Mouse (Mus musculus) splenic B cell, adult 2 months (primary cell): ENCODE measurements around the gene Atf1.
"Not testable (repeated sequence)": the region's sequence is repeated elsewhere in the genome, so short reads cannot be mapped to it uniquely, and the experiment has no call there.

Experiments
- DNase-seq: peaks from one replicate; pipeline ENCODE4 v3.0.0-alpha.2; 2011; ENCODE audit warnings: low read depth, low spot score
- H3K27me3 ChIP-seq: 2 replicates; pipeline ENCODE4 v1.6.1; 2012; ENCODE audit warnings: mild to moderate bottlenecking, low read length, moderate library complexity, mixed read lengths; ENCODE audit not compliant: control insufficient read depth, poor library complexity, insufficient read depth, severe bottlenecking
- H3K36me3 ChIP-seq: 2 replicates; pipeline ENCODE4 v1.6.1; 2012; ENCODE audit warnings: mild to moderate bottlenecking, low read length, moderate library complexity, mixed read lengths; ENCODE audit not compliant: control insufficient read depth, poor library complexity, insufficient read depth, severe bottlenecking

The Atf1 gene

DNA sequence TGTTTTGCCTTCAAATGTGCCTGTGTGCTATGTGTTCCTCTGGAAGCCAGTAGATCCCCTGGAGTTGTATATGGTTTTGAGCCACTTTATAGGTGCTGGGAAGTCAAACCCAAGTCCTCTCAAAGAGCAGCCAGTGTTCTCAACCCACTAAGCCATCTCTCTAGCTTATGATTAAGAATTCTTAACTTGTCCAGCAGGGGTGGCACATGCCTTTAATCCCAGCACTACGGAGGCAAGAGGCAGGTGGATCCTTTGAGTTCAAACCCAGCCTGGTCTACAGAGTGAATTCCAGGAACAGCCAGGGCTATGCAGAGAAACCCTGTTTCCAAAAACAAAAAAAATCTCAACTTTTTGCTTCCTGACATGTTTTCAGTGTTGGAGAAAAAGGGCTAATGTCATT lies 3.0 kb downstream of the Atf1 start:
- Histone ChIP-seq H3K36me3 (no peaks in the 10 kb centered on the region; the same call in 1 of the 2 replicates), H3K27me3 (no peaks in the 10 kb centered on the region)
- DNase-seq: peak; percentile 16

DNA sequence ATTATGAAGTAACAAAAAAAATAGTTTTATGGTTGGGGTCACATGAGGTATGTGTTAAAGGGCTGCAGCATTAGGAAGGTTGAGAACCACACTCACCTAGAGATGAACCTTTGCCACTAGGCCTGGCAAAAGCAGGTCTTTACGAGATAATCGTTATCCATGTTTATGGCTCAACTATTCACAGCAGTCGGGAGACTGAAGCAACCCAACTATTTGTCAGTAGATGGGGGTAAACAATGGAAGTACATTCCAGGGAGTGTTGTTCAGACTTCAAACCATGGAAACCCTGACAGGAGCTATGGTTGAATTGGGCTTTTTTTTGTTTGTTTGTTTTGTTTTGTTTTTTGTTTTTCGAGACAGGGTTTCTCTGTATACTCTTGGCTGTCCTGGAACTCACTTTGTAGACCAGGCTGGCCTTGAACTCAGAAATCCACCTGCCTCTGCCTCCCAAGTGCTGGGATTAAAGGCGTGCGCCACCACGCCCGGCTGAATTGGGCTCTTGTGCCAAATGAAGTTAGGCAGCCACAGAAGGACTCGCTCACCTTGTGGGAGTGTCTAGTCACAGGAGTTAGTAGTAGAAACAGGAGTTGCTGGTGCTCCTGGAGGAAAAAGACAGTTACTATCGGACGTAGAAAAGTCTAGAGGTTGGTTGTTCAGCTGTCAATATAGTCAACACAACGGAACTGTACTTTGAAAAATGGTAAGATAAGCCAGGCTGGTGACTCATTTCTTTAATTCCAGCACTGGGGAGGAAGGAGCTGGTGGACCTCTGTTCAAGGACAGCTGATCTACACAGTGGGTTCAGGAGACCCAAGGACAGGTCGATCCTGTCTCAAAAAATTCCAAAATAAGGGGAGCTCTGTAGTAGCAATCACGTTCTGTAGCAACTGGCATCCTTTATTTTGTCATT lies 4.3 kb downstream of the Atf1 start:
- Histone ChIP-seq H3K36me3 (no peaks in the 10 kb centered on the region; the same call in none of the 2 replicates), H3K27me3 (no peaks in the 10 kb centered on the region)
- no peak for DNase-seq

DNA sequence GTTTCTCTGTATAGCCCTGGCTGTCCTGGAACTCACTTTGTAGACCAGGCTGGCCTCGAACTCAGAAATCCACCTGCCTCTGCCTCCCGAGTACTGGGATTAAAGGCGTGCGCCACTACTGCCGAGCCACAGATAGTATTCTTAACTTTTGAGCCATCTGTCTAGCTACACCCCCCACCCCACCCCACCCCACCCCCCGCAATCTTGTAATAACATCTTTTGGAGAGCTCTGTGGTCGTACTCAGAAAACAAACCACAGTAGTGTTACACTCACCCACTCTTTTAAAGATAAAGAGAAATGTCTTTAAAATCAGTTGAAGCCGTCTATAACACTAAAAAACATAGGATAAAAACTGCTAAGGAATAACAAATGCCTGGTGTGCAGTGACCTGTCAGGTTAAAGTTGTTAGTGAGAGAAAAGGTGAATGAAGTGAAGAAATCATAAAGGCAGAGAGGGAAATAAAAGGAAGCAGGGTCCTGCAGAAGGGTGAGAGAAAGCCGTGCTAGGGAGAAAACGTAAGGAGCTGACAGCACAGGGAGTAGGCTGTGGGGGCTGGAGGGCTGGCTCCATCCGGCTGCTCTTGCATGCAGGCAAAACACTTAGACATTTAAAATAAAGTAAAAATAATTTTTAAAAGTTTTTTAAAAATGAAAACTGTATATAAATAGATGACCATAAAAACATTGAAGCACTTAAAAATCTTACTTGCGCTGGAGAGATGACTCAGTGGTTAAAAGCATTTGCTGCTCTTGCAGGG lies 7.8 kb downstream of the Atf1 start:
- Histone ChIP-seq H3K36me3 (no peaks in the 10 kb centered on the region; the same call in none of the 2 replicates), H3K27me3 (no peaks in the 10 kb centered on the region)
- DNase-seq: no peak

DNA sequence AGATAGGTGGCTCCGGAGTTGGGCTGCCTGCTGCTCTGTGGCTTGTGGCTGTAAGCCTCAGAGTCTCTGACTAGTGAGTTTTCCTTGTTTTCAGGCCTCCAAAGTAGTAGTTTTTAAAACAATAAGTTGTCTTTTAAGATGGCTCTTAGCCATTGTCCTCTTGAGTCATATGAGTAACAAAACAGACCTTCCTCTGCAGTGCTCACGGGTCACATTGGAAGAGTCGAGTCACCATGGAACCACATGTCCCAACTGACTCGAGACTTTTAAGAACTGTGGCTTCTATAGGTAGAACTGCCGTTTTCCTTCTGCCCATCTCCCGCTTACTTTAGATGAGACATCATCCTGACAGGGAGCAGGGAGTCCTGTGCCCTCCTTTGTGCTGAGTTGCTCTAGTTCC lies 9.3 kb downstream of the Atf1 start:
- Histone ChIP-seq H3K36me3 (peaks cover 3% of the 10 kb centered on the region), H3K27me3 (no peaks in the 10 kb centered on the region)
- no peak for DNase-seq

DNA sequence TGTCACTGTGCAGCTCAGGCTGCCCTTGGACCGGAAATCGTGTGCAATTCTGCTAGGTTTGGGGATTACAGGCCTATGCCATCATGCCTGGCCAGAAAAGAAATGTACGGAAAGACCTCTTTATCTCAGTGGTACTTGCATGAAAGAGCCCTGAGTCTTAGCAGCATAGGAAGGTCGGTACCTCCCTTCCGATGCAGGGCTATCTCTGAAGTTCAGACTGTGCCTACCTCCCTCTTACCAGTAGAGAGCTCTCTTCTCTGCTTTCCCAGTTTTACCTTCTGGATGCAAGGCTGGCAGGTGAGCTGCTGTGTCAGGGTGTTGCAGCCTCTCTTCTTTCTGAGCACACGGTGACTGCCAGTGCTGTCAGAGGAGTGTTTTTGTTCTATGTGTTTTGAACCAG lies 14.2 kb downstream of the Atf1 start:
- Histone ChIP-seq H3K36me3 (peaks cover 5% of the 10 kb centered on the region), H3K27me3 (no peaks in the 10 kb centered on the region)
- DNase-seq: no peak

DNA sequence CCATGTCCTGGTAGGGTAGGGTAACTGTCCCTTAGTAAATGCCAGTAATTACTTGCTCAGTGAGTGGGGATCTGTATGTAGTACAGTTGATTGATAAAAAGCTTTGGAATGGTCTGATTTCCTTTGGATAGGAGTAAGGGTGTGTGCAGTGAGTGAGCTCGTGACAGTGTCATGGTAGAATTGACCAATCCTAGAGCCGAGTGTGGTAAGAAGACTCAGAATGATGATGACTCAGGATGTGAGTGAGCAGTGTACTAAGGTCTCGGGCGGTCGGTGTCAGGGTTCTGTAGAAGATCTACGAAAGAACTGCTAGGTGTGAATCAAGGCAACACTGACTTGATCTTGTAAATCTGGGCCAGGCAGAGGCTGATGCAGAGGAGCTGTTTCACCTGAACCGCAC lies 18.3 kb downstream of the Atf1 start:
- peaks cover 3% of the 10 kb centered on the region; the same call in 1 of the 2 replicates for H3K36me3 ChIP-seq
- no peaks in the 10 kb centered on the region for H3K27me3 ChIP-seq
- no peak for DNase-seq

DNA sequence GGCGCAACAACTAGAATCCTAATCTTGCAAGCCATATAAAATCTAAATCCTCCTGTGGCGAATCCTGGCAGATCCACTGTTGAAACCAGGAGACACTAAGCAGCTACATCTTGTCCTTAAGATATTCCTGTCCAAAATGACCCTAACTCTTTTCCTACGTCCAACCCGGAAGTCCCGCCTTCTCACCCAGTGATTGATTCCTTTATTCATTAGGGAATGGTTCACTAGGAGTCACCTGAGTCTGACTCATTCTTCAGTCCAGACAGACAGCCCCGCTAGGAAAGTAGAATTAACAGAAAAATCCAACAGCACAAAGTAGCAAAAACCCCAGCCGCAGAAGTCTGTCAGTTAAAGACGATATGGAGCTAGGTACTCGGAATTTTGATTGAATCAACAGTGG lies 19.7 kb downstream of the Atf1 start:
- DNase-seq: no peak
- Histone ChIP-seq H3K36me3 (peaks cover 4% of the 10 kb centered on the region; the same call in 1 of the 2 replicates), H3K27me3 (no peaks in the 10 kb centered on the region)

DNA sequence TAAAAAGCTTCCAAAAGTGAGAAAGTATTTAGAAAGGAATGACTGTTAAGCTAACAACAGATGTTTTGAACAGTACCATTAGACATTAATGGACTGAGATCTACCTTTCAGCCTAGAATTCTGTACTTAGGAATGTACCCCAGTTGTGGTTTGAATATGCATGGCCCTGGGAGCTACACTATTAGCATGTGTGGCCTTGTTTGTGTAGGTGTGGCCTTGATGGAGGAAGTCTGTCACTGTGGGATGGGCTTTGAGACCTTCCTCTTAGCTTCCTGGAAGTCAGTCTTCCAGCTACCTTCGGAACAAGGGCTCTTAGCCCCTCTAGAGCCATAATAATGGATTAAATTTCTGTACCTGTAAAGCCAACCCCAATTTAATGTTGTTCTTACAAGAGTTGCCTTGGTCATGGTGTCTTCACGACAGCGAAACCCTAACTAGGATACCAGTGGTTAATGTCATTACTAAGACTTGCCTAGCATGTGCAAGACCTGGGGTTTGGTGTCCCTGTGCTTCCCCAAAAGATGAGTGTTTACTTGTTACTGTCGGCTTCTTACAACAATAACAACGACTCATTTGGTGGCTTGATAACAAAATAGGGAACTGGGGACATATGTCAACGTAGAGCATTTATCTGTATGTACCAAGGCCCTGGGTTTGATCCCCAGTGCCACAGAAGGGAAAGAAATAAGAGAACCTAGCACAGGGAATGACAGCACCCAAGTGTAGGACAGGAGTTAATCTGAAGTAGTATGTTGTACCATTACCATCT lies 21.2 kb downstream of the Atf1 start:
- Histone ChIP-seq H3K36me3 (peaks cover 4% of the 10 kb centered on the region; the same call in 1 of the 2 replicates), H3K27me3 (no peaks in the 10 kb centered on the region)
- DNase-seq: no peak

DNA sequence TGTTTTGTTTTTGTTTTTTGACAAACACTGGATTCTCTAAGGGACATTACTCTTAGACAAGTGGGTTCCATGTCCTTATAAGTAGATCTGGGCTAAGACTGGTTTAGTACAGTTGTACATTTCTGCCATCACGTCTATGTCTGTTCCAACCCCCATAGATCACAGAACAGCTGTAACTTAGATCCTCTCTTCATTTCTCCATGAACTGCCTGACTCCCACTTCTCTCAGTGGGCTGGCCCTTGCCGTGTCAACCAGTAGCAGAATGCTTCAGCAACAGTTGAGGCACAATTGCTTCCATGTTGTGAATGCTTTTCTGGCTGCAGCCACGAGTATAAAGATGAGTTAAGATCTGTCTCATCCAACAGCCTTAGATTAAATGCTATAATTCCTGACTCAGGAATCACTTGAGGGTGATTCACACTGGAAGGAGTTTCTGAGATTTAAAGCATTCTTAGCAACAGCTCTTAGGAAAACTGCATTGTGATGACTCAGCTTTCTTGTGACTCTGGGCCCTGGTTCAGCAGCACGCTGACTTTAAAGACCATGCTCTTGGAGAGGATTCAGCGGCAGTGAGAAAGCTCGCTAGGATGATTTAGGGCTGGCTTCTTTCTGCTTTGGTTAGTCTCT lies 23.6 kb downstream of the Atf1 start:
- no peak for DNase-seq
- peaks cover 7% of the 10 kb centered on the region for H3K36me3 ChIP-seq
- H3K27me3 ChIP-seq: no peaks in the 10 kb centered on the region

DNA sequence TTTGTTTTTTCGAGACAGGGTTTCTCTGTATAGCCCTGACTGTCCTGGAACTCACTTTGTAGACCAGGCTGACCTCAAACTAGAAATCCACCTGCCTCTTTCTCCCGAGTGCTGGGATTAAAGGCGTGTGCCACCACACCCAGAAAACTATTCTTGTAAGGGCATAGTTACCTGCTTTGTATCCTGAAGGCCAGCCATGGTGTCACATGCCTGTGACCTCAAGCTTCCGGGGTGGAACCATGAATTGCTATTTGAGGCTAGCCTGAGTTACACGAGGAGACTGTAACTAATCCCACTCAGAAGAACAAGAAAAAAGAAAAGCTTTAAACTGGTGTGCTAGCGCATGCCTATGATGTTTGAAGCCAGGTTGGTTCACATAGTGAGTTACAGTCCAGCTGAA lies 28.8 kb downstream of the Atf1 start:
- no peaks in the 10 kb centered on the region for H3K27me3 ChIP-seq
- no peak for DNase-seq
- peaks cover 12% of the 10 kb centered on the region for H3K36me3 ChIP-seq

DNA sequence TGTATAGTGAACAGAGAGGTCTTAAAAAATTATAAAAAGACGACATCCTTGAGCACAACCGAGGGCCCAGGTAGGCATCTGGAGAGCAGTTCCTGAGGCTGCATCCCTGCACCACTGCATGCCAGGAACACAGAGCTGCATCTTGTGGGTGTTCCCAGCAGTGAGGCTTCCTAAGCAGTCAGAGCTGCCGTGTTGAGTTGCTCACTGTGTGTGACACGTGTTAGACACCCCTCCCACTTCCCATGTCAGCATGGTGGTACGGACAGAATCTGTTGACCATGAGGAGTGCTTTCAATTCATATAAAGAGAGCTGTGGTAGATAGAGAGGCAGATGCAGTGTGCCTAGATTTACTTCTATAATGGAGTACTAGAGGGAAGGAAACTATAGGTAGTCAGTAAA lies 29.7 kb downstream of the Atf1 start:
- peaks cover 13% of the 10 kb centered on the region for H3K36me3 ChIP-seq
- DNase-seq: no peak
- H3K27me3 ChIP-seq: no peaks in the 10 kb centered on the region

DNA sequence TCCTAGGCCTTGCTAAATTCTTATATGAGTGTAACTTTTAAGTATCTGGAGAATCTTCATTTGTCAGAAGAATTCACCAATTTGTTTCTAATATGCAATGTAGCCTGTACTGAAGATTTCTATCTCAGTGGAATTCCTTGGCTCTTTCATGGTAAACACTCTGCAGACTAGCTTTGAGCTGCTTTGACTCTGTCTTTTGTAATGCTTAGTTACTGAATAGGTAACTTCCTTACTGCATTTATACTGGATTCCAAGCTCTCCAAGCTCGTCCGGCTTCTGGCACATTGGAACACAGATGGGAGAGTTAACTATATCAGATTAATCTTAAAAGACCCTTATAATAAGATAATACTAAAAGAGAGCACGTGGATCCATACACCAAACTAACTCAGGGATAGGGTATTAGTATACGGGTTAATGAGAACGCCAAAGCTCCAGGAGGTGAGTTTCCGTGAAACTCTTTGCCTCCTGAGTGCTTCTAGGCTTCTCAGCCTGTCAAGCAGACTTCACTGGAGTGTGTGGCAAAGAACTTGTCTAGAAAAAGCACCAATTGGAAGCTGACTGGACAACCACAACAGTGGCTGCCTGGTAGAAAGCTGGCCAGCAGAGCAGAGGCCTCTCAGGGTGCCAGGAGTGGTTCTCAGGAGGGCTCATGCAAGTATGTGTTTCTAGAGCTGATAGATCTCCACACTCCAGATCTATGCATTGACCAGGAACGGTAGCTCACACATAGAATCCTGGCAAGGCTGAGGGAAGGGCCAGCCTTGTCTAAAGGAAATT lies 31.2 kb downstream of the Atf1 start:
- DNase-seq: no peak
- Histone ChIP-seq H3K27me3 (no peaks in the 10 kb centered on the region), H3K36me3 (peaks cover 13% of the 10 kb centered on the region)

DNA sequence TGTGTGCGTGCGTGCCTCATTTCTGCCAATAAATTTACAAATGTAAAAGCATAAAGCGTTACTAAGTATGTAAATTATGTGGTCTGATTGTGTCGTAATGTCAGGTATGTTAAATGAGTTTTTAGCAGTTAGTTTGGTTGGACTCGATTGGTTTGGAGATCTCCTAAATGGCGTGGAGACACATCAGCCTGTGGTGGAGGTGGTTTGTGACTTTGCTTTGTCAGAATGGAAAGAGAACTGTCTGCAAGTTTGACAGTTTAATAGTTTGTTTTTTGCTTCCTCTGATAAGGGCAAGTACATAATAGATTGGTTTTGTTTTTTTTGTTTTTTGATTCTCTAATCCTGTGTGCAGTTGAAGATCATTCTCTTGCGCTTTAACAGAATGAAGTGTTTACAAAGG lies 32.7 kb downstream of the Atf1 start:
- not testable (repeated sequence) for DNase-seq, H3K27me3 ChIP-seq, H3K36me3 ChIP-seq
